Mouse (Mus musculus): ENCODE results near the gene Pcx. TPM values are rescaled to one million over a fixed set of nuclear protein-coding genes. Genes with fewer than 3 reads are reported as not detected.
"Not testable (repeated sequence)": the region's sequence is repeated elsewhere in the genome, so short reads cannot be mapped to it uniquely, and the experiment has no call there.

The Pcx gene
- polyA plus RNA-seq, 1 experiment from 2014 or later = 12.4 TPM

DNA sequence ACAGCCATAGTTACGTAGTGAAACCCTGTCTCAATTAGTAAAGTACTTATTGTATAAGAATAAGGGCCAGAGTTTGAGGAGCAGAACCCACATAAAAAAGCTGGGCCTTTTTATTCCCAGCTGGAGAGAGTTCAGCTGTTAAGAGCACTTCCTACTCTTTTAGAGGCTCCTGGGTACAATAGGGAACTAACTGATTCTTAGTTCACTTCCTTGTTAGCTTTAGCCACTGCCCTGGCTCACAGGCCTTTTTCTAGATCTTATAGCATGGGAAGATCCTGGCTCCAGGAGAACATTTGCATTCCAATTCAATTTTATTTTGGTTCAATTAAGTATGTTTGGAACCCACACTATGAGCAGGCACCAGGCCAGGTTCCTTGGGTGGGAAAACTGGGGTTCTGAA, 61.4 kb downstream of the Pcx start:
- ATAC-seq (ENCODE audit: insufficient number of reproducible peaks, low FRiP score, low TSS enrichment, low read depth) = no peak

DNA sequence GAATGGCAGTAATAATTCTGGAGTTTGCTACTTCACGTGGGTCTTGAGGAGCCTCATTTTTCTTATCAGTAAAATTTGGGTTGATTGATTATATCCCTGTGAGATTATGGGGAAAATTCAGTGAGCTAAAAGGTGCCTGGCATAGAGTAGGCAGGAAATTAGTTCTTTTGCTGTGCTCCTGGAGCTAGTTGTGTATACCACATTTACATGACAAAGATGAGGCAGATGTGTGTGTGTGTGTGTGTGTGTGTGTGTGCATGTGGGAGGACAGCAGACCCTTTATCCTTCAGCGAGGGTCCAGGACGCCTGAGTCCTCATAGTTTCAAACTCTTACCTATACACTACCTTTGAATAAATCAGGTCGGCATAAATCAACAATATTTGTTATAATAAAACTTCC, 61.8 kb downstream of the Pcx start:
- H3K27ac ChIP-seq (replicated peaks; ENCODE audit: low read depth, low read length) = no peak overlapping the region
- 76% methylated on average over 4 of the region's 4 CpGs for WGBS
- ATAC-seq (ENCODE audit: insufficient number of reproducible peaks, low FRiP score, low TSS enrichment, low read depth) = no peak

More for the DNA sequence above, 61.4 kb downstream of the Pcx start:
- Histone ChIP-seq H3K27me3 (ENCODE audit: control insufficient read depth, insufficient read depth, low read length) (no peaks in the 10 kb centered on the region), H3K4me3 (ENCODE audit: low read depth, low read length) (no peak overlapping the region), H3K4me1 (ENCODE audit: control insufficient read depth, insufficient read depth, low read length) (0 out of 2 replicates have a peak, but pooled peaks cover 2% of the 10 kb centered on the region), H3K9ac (ENCODE audit: low read length) (no peak overlapping the region), H3K27ac (replicated peaks; ENCODE audit: low read depth, low read length) (no peak overlapping the region), H3K36me3 (ENCODE audit: control insufficient read depth, insufficient read depth, low read length) (no peaks in the 10 kb centered on the region), H3K4me2 (ENCODE audit: low read depth, severe bottlenecking) (no peak overlapping the region), H3K9me3 (ENCODE audit: control insufficient read depth, low read length) (no peaks in the 10 kb centered on the region)
- no peak for DNase-seq (ENCODE audit: low spot score)
- 78% methylated on average over 1 of the region's 1 CpGs for WGBS

DNA sequence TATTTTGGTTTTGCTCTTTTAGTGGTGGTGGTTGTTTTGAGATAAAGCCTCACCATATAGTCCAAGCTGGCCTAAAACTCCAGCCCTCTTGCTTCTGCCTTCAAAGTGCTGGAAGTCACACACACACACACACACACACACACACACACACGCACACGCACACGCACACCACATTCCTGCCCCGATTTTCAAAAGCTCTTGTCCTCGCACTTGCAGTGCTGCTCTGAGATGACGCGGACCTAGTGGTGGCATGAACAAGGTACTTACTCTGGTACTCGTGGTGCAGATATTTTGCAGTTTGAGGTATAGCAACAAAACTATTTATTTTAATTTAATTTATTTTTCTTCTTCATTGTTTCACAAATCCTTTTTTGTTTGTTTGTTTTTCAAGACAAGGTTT, 62.2 kb downstream of the Pcx start:
- DNase-seq (ENCODE audit: low spot score) (no peak), ATAC-seq (ENCODE audit: insufficient number of reproducible peaks, low FRiP score, low TSS enrichment, low read depth) (no peak)
- H3K9me3 ChIP-seq (ENCODE audit: control insufficient read depth, low read length) = no peaks in the 10 kb centered on the region
- H3K27ac ChIP-seq (replicated peaks; ENCODE audit: low read depth, low read length) = no peak overlapping the region
- H3K36me3 ChIP-seq (ENCODE audit: control insufficient read depth, insufficient read depth, low read length) = no peaks in the 10 kb centered on the region
- H3K27me3 ChIP-seq (ENCODE audit: control insufficient read depth, insufficient read depth, low read length) = no peaks in the 10 kb centered on the region
- H3K9ac ChIP-seq (ENCODE audit: low read length) = no peak overlapping the region
- H3K4me3 ChIP-seq (ENCODE audit: low read depth, low read length) = no peak overlapping the region
- 0 out of 2 replicates have a peak, but pooled peaks cover 2% of the 10 kb centered on the region for H3K4me1 ChIP-seq (ENCODE audit: control insufficient read depth, insufficient read depth, low read length)
- 90% methylated on average over 8 of the region's 8 CpGs for WGBS
- H3K4me2 ChIP-seq (ENCODE audit: low read depth, severe bottlenecking) = no peak overlapping the region

More for the DNA sequence above, 61.8 kb downstream of the Pcx start:
- no peaks in the 10 kb centered on the region for H3K9me3 ChIP-seq (ENCODE audit: control insufficient read depth, low read length)
- H3K36me3 ChIP-seq (ENCODE audit: control insufficient read depth, insufficient read depth, low read length) = no peaks in the 10 kb centered on the region
- no peak overlapping the region for H3K9ac ChIP-seq (ENCODE audit: low read length)
- H3K4me3 ChIP-seq (ENCODE audit: low read depth, low read length) = no peak overlapping the region
- no peaks in the 10 kb centered on the region for H3K27me3 ChIP-seq (ENCODE audit: control insufficient read depth, insufficient read depth, low read length)
- DNase-seq (ENCODE audit: low spot score) = no peak
- H3K4me1 ChIP-seq (ENCODE audit: control insufficient read depth, insufficient read depth, low read length) = 0 out of 2 replicates have a peak, but pooled peaks cover 2% of the 10 kb centered on the region
- H3K4me2 ChIP-seq (ENCODE audit: low read depth, severe bottlenecking) = no peak overlapping the region

DNA sequence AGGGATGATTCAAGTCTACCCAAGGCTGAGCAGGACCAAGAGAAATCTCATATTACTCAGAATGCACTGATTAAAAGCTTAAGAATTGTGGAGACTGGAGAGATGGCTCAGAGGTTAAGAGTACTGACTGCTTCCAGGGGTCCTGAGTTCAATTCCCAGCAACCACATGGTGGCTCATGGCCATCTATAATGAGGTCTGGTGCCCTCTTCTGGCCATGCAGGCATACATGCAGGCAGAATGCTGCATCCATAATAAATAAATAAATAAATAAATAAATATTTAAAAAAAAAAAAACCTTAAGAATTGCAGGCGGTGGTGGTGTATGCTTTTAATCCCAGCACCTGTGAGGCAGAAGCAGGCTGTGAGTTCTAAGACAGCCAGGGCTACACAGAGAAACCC, 63.0 kb downstream of the Pcx start:
- DNase-seq (ENCODE audit: low spot score) (no peak), ATAC-seq (ENCODE audit: insufficient number of reproducible peaks, low FRiP score, low TSS enrichment, low read depth) (no peak)
- Histone ChIP-seq H3K4me2 (ENCODE audit: low read depth, severe bottlenecking) (no peak overlapping the region), H3K27me3 (ENCODE audit: control insufficient read depth, insufficient read depth, low read length) (no peaks in the 10 kb centered on the region), H3K9me3 (ENCODE audit: control insufficient read depth, low read length) (no peaks in the 10 kb centered on the region), H3K27ac (replicated peaks; ENCODE audit: low read depth, low read length) (no peak overlapping the region), H3K9ac (ENCODE audit: low read length) (no peak overlapping the region), H3K36me3 (ENCODE audit: control insufficient read depth, insufficient read depth, low read length) (no peaks in the 10 kb centered on the region), H3K4me1 (ENCODE audit: control insufficient read depth, insufficient read depth, low read length) (no peaks in the 10 kb centered on the region), H3K4me3 (ENCODE audit: low read depth, low read length) (no peak overlapping the region)
- 91% methylated on average over 1 of the region's 1 CpGs for WGBS

DNA sequence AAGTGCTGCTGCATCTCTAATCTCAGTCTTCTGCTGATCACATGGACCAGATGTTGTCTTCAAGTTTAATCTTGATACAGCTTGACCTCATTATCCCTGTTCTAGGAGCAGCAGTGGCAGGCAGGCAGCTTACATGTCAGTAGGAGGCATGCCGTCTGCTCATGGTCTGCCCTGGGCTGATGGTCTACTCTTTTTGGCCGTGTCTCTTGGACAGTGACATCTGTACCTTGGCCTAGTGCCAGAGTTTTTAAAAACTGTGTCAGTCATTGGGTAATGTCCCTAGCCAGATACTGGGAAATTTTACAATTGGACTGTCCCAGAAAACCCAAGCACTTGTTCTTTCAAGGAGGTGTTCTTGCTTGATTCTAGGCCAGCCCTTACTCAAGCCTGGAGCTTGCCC, 68.5 kb downstream of the Pcx start:
- Histone ChIP-seq H3K9ac (ENCODE audit: low read length) (no peak overlapping the region), H3K27ac (replicated peaks; ENCODE audit: low read depth, low read length) (no peak overlapping the region), H3K4me3 (ENCODE audit: low read depth, low read length) (no peak overlapping the region), H3K36me3 (ENCODE audit: control insufficient read depth, insufficient read depth, low read length) (no peaks in the 10 kb centered on the region), H3K4me2 (ENCODE audit: low read depth, severe bottlenecking) (no peak overlapping the region), H3K27me3 (ENCODE audit: control insufficient read depth, insufficient read depth, low read length) (no peaks in the 10 kb centered on the region), H3K4me1 (ENCODE audit: control insufficient read depth, insufficient read depth, low read length) (no peaks in the 10 kb centered on the region), H3K9me3 (ENCODE audit: control insufficient read depth, low read length) (no peaks in the 10 kb centered on the region)
- ATAC-seq (ENCODE audit: insufficient number of reproducible peaks, low FRiP score, low TSS enrichment, low read depth) = no peak
- 70% methylated on average over 2 of the region's 2 CpGs for WGBS
- DNase-seq (ENCODE audit: low spot score) = no peak

DNA sequence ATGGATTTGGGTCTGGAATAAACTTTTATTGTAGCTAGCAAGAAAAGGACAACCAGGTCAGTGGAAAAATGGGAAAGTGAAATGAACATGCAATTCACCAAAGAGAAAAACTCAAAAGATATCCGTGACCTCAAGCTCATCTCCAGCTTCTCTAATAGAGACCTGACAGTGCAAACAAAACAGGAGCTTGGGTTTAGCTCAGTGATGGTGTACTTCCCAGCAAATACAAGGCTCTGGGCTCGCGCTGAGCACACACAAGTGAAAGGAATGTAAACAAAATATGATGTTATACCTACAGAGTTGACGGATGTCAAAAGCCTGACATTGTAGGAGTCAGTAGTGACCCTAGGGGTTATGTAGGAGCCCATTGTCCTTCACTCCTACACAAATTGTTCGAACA, 69.0 kb downstream of the Pcx start:
- DNase-seq (ENCODE audit: low spot score) (no peak), ATAC-seq (ENCODE audit: insufficient number of reproducible peaks, low FRiP score, low TSS enrichment, low read depth) (no peak)
- H3K9me3 ChIP-seq (ENCODE audit: control insufficient read depth, low read length) = no peaks in the 10 kb centered on the region
- H3K4me1 ChIP-seq (ENCODE audit: control insufficient read depth, insufficient read depth, low read length) = no peaks in the 10 kb centered on the region
- no peak overlapping the region for H3K27ac ChIP-seq (replicated peaks; ENCODE audit: low read depth, low read length)
- H3K36me3 ChIP-seq (ENCODE audit: control insufficient read depth, insufficient read depth, low read length) = no peaks in the 10 kb centered on the region
- 88% methylated on average over 5 of the region's 5 CpGs for WGBS
- H3K4me2 ChIP-seq (ENCODE audit: low read depth, severe bottlenecking) = no peak overlapping the region
- no peak overlapping the region for H3K9ac ChIP-seq (ENCODE audit: low read length)
- H3K4me3 ChIP-seq (ENCODE audit: low read depth, low read length) = no peak overlapping the region
- H3K27me3 ChIP-seq (ENCODE audit: control insufficient read depth, insufficient read depth, low read length) = no peaks in the 10 kb centered on the region

DNA sequence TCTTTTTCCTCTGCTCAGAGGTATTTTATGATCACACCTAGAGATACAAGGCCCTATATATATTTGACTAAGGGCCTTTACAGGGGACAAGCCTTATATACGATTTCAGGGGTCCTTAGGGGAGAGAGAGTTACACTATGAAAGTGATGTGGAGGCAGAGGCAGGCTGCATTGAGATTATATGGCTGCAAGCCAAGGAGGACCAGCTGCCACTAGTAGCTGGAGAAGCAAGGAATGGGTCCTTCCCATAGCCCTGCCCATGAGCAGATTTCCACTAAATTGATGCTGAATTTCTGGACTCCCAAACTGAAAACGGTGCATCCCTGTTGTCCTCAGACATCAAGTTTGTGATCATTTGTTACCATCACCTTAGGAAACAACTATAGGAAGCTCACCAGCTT, 73.6 kb downstream of the Pcx start:
- Histone ChIP-seq H3K4me1 (ENCODE audit: control insufficient read depth, insufficient read depth, low read length) (no peaks in the 10 kb centered on the region), H3K27ac (replicated peaks; ENCODE audit: low read depth, low read length) (no peak overlapping the region), H3K9me3 (ENCODE audit: control insufficient read depth, low read length) (no peaks in the 10 kb centered on the region), H3K4me2 (ENCODE audit: low read depth, severe bottlenecking) (no peak overlapping the region), H3K36me3 (ENCODE audit: control insufficient read depth, insufficient read depth, low read length) (no peaks in the 10 kb centered on the region), H3K27me3 (ENCODE audit: control insufficient read depth, insufficient read depth, low read length) (no peaks in the 10 kb centered on the region), H3K9ac (ENCODE audit: low read length) (no peak overlapping the region), H3K4me3 (ENCODE audit: low read depth, low read length) (no peak overlapping the region)
- WGBS = 66% methylated on average over 2 of the region's 2 CpGs
- ATAC-seq (ENCODE audit: insufficient number of reproducible peaks, low FRiP score, low TSS enrichment, low read depth) (no peak), DNase-seq (ENCODE audit: low spot score) (no peak)

DNA sequence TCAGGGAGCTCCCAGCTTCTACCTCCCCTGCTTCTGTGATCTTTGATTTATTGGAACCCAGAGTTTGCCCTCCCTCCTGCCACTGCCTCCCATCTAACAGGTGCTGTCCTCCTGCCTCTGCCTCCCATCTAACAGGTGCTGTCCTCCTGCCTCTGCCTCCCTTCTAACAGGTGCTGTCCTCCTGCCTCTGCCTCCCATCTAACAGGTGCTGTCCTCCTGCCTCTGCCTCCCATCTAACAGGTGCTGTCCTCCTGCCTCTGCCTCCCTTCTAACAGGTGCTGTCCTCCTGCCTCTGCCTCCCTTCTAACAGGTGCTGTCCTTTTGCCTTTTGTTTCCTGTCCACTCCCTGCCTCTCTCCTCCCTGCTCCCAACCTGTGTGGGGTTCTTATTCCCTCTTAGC, 76.5 kb downstream of the Pcx start:
- H3K4me2 ChIP-seq (ENCODE audit: low read depth, severe bottlenecking); H3K36me3 ChIP-seq (ENCODE audit: control insufficient read depth, insufficient read depth, low read length); H3K27me3 ChIP-seq (ENCODE audit: control insufficient read depth, insufficient read depth, low read length); H3K4me3 ChIP-seq (ENCODE audit: low read depth, low read length); H3K9me3 ChIP-seq (ENCODE audit: control insufficient read depth, low read length); H3K9ac ChIP-seq (ENCODE audit: low read length); H3K4me1 ChIP-seq (ENCODE audit: control insufficient read depth, insufficient read depth, low read length); H3K27ac ChIP-seq (replicated peaks; ENCODE audit: low read depth, low read length); DNase-seq (ENCODE audit: low spot score); ATAC-seq (ENCODE audit: insufficient number of reproducible peaks, low FRiP score, low TSS enrichment, low read depth): not testable (repeated sequence)

DNA sequence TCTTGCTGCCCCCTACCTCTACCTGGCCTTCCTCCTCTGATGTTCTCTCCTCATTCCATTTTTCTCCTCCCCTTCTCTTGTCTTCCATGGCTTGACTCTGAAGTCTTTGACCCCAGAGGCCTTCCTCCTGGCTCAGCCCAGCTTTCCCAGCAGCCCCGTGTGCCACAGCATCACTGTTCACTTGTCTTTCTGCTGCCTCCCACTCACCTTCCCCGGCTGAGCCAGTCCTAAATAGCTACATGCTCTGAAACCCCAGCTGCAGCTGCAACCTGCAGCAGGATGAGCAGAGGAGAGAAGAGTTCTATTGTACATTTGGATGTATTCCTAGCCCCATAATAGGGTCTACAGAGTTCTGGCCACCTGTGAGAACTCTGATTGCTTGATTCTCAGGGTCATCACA, 77.2 kb downstream of the Pcx start:
- Histone ChIP-seq H3K4me3 (ENCODE audit: low read depth, low read length) (no peak overlapping the region), H3K27ac (replicated peaks; ENCODE audit: low read depth, low read length) (no peak overlapping the region), H3K36me3 (ENCODE audit: control insufficient read depth, insufficient read depth, low read length) (no peaks in the 10 kb centered on the region), H3K27me3 (ENCODE audit: control insufficient read depth, insufficient read depth, low read length) (no peaks in the 10 kb centered on the region), H3K4me2 (ENCODE audit: low read depth, severe bottlenecking) (no peak overlapping the region), H3K9me3 (ENCODE audit: control insufficient read depth, low read length) (no peaks in the 10 kb centered on the region), H3K9ac (ENCODE audit: low read length) (no peak overlapping the region), H3K4me1 (ENCODE audit: control insufficient read depth, insufficient read depth, low read length) (no peaks in the 10 kb centered on the region)
- 60% methylated on average over 2 of the region's 2 CpGs for WGBS
- ATAC-seq (ENCODE audit: insufficient number of reproducible peaks, low FRiP score, low TSS enrichment, low read depth) (no peak), DNase-seq (ENCODE audit: low spot score) (no peak)

All from limb, embryonic 11.5 days (tissue).